Mouse (Mus musculus): ENCODE results near the gene Zfp169.

Zfp169 gene

GRCm38 (mm10) chr13:48513003-48513929 is at the start of gene Zfp169, which contains the start of gene A830005F24Rik:
Gene Zfp169 (minus strand): TSS chr13:48513451.
Gene A830005F24Rik (plus strand): TSS chr13:48513570.
- CTCF ChIA-PET = no interaction called here

- CTCF ChIA-PET = no interaction called here
Measured at GRCm38 (mm10) chr13:48562336-48562735, 49.1 kb upstream of the Zfp169 start.

GRCm38 (mm10) chr13:48561481-48561880 is 48.2 kb upstream of the Zfp169 start:
- CTCF ChIA-PET = no interaction called here

GRCm38 (mm10) chr13:48555976-48556375 is 42.7 kb upstream of the Zfp169 start:
- CTCF ChIA-PET = no interaction called here

- CTCF ChIA-PET = no interaction called here
Measured at GRCm38 (mm10) chr13:48554552-48554951, 41.3 kb upstream of the Zfp169 start.

GRCm38 (mm10) chr13:48553511-48553910 is 40.3 kb upstream of the Zfp169 start:
- CTCF ChIA-PET = no interaction called here

GRCm38 (mm10) chr13:48552181-48553090 is 39.2 kb upstream of the Zfp169 start:
- CTCF ChIA-PET = no interaction called here

GRCm38 (mm10) chr13:48548296-48548695 is 35.0 kb upstream of the Zfp169 start:
- CTCF ChIA-PET = no interaction called here

GRCm38 (mm10) chr13:48547623-48548022 is 34.4 kb upstream of the Zfp169 start:
- CTCF ChIA-PET = no interaction called here

GRCm38 (mm10) chr13:48546330-48546917 is 33.2 kb upstream of the Zfp169 start:
- CTCF ChIA-PET = no interaction called here

- CTCF ChIA-PET = no interaction called here
Measured at GRCm38 (mm10) chr13:48545476-48546281, 32.4 kb upstream of the Zfp169 start.

- CTCF ChIA-PET = no interaction called here
Measured at GRCm38 (mm10) chr13:48544867-48545266, 31.6 kb upstream of the Zfp169 start.

GRCm38 (mm10) chr13:48544391-48544790 is 31.1 kb upstream of the Zfp169 start:
- CTCF ChIA-PET = no interaction called here

- CTCF ChIA-PET = no interaction called here
Measured at GRCm38 (mm10) chr13:48540488-48540887, 27.2 kb upstream of the Zfp169 start.

- CTCF ChIA-PET = no interaction called here
Measured at GRCm38 (mm10) chr13:48533441-48533840, 20.2 kb upstream of the Zfp169 start.

GRCm38 (mm10) chr13:48531448-48531847 is 18.2 kb upstream of the Zfp169 start:
- CTCF ChIA-PET = interaction anchor here (0.6 kb wide), 1 partner anchor 33 kb away, joined by 3 read pairs; no protein-coding TSS in a partner anchor

GRCm38 (mm10) chr13:48530685-48531084 is 17.4 kb upstream of the Zfp169 start:
- CTCF ChIA-PET = no interaction called here

- CTCF ChIA-PET = interaction anchor here (0.8 to 2.5 kb wide), 3 partner anchors 42 to 111 kb away, joined by 3 to 22 read pairs (median 5); no protein-coding TSS in a partner anchor
Measured at GRCm38 (mm10) chr13:48529028-48529427, 15.8 kb upstream of the Zfp169 start.

- CTCF ChIA-PET = interaction anchor here (1.1 to 2.5 kb wide), 2 partner anchors 43 to 111 kb away, joined by 5 to 22 read pairs; no protein-coding TSS in a partner anchor
Measured at GRCm38 (mm10) chr13:48528123-48528871, 15.0 kb upstream of the Zfp169 start.

GRCm38 (mm10) chr13:48525745-48526144 is 12.5 kb upstream of the Zfp169 start:
- CTCF ChIA-PET = interaction anchor here (0.6 to 0.7 kb wide), 2 partner anchors 10 to 57 kb away, joined by 3 to 4 read pairs; no protein-coding TSS in a partner anchor
